Mouse (Mus musculus) E14TG2a.4 (cell line): ENCODE results near the gene Sost.

Source experiments
- CTCF ChIP-seq: conservative IDR thresholded peaks from 2 replicates; pipeline ENCODE4 v1.5.1; 2014; ENCODE audit warnings: low read length
- NANOG ChIP-seq: IDR thresholded peaks from 2 replicates; pipeline ENCODE4 v1.6.1; 2014; ENCODE audit warnings: borderline replicate concordance, low read length, mixed read lengths
- POU5F1 ChIP-seq: IDR thresholded peaks from 2 replicates; pipeline ENCODE4 v1.6.1; 2014; ENCODE audit warnings: low read length, borderline replicate concordance

DNA sequence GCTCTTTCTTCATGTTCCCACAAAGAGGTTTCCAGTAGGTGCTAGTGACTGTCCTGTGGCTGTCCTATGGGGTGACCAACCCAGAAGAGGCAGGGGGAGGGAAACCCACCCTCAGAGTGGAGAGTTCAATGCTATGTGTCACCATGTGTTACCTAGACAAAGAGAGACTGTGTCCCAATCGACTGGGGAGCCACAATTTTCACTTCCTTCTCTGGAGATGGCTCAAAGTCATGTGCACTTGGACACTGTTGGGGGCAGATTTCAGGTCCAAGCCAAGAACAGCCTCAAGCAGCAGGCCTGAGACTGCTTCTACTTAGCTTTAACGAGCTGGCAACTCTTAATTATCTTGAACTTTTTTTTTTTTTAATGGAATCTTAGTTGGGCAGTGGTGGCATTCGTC is 5.3 kb upstream of the Sost start:
- TF ChIP-seq CTCF (no peak), NANOG (no peak), POU5F1 (no peak)
